Mouse (Mus musculus) forebrain, embryonic 12.5 days (tissue): ENCODE measurements at regions not wholly inside any gene's neighbourhood (a gene's known extent, or its start where the extent isn't known, plus 50 kb on each side); places are given as distances from the start of the nearest gene placed in this dataset.

Experiments
- ATAC-seq: fragments of 200-750 bp; cut with Nextera tagmentation; 2 replicates; pipeline ENCODE4 v1.8.0; 2017; ENCODE audit warnings: moderate TSS enrichment; ENCODE audit not compliant: low FRiP score
- H3K27ac ChIP-seq: fragments of 300-500 bp; sonication (generic); 2 replicates; pipeline ENCODE4 v1.5.1; 2016; ENCODE audit warnings: mild to moderate bottlenecking
- H3K27me3 ChIP-seq: fragments of 300-500 bp; sonication (generic); 2 replicates; pipeline ENCODE4 v1.6.1; 2016; ENCODE audit warnings: mild to moderate bottlenecking
- H3K36me3 ChIP-seq: fragments of 300-500 bp; sonication (generic); replicated peaks from 2 replicates; pipeline ENCODE4 v1.6.1; 2016; ENCODE audit warnings: mild to moderate bottlenecking
- H3K4me1 ChIP-seq: fragments of 300-500 bp; sonication (generic); 2 replicates; pipeline ENCODE4 v1.6.1; 2016
- H3K4me2 ChIP-seq: fragments of 300-500 bp; sonication (generic); 2 replicates; pipeline ENCODE4 v1.6.1; 2016; ENCODE audit warnings: mild to moderate bottlenecking, moderate library complexity
- H3K4me3 ChIP-seq: fragments of 300-500 bp; sonication (generic); replicated peaks from 2 replicates; pipeline ENCODE4 v1.5.1; 2016; ENCODE audit warnings: mild to moderate bottlenecking
- H3K9ac ChIP-seq: fragments of 300-500 bp; sonication (generic); 2 replicates; pipeline ENCODE4 v1.6.1; 2016; ENCODE audit warnings: mild to moderate bottlenecking
- H3K9me3 ChIP-seq: fragments of 300-500 bp; sonication (generic); 2 replicates; pipeline ENCODE4 v1.6.1; 2016
- WGBS: fragments of 180-500 bp; shearing (Covaris S2); methylation state at CpG from one replicate; pipeline ENCODE4 v1.1.7; 2016; 5-methylcytosine and 5-hydroxymethylcytosine counted together

GRCm38 (mm10) chr7:116917921-116918670, 413.9 kb downstream of the Nucb2 start:
- 90% methylated on average over 6 of the region's 6 CpGs for WGBS
- Histone ChIP-seq H3K4me2 (no peak overlapping the region), H3K36me3 (no peaks in the 10 kb centered on the region), H3K4me3 (no peak overlapping the region), H3K9me3 (no peaks in the 10 kb centered on the region), H3K4me1 (no peaks in the 10 kb centered on the region), H3K27ac (no peak overlapping the region), H3K9ac (no peak overlapping the region), H3K27me3 (no peaks in the 10 kb centered on the region)
- ATAC-seq, result no peak

- no peaks in the 10 kb centered on the region for H3K9me3 ChIP-seq
- H3K4me1 ChIP-seq, result no peaks in the 10 kb centered on the region
- H3K4me2 ChIP-seq, result no peak overlapping the region
- no peak overlapping the region for H3K4me3 ChIP-seq
- no peak for ATAC-seq
- H3K36me3 ChIP-seq, result no peaks in the 10 kb centered on the region
- WGBS, result 89% methylated on average over 2 of the region's 2 CpGs
- H3K27me3 ChIP-seq, result no peaks in the 10 kb centered on the region
- H3K27ac ChIP-seq, result no peak overlapping the region
- no peak overlapping the region for H3K9ac ChIP-seq
These were observed 434.3 kb upstream of the Xylt1 start for GRCm38 (mm10) chr7:116946448-116946847.

GRCm38 (mm10) chr7:116959196-116959895, 421.4 kb upstream of the Xylt1 start:
- H3K9ac ChIP-seq, result no peak overlapping the region
- H3K9me3 ChIP-seq, result no peaks in the 10 kb centered on the region
- no peak overlapping the region for H3K27ac ChIP-seq
- no peak overlapping the region for H3K4me3 ChIP-seq
- no peaks in the 10 kb centered on the region for H3K4me1 ChIP-seq
- no peak for ATAC-seq
- no peaks in the 10 kb centered on the region for H3K36me3 ChIP-seq
- H3K27me3 ChIP-seq, result no peaks in the 10 kb centered on the region
- 83% methylated on average over 14 of the region's 14 CpGs for WGBS
- no peak overlapping the region for H3K4me2 ChIP-seq

DNA sequence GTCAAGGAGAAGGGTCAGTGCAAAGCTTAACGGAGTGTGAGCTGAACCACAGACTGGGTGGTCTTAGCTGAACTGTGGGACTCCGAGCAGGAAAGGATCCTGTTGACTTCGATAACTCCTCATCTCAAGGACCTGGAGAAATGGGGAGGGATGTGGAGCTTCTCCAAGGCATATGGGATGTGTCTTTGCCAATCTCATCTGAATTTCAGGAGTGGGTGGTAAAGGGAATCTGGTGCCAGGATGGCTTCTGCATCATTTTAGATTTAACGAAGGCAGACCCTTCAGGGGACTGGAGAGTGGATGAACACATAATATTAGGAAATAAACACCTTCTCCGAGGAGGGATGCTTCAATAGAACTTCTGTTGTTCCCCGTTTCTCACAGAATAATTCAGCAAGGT, 416.9 kb upstream of the Xylt1 start:
- no peak overlapping the region for H3K9ac ChIP-seq
- no peaks in the 10 kb centered on the region for H3K4me1 ChIP-seq
- no peak overlapping the region for H3K4me3 ChIP-seq
- no peaks in the 10 kb centered on the region for H3K9me3 ChIP-seq
- H3K27ac ChIP-seq, result no peak overlapping the region
- no peaks in the 10 kb centered on the region for H3K27me3 ChIP-seq
- WGBS, result 70% methylated on average over 6 of the region's 6 CpGs
- H3K4me2 ChIP-seq, result no peak overlapping the region
- no peaks in the 10 kb centered on the region for H3K36me3 ChIP-seq
- ATAC-seq, result no peak

- 53% methylated on average over 2 of the region's 2 CpGs for WGBS
- H3K27me3 ChIP-seq, result no peaks in the 10 kb centered on the region
- no peak for ATAC-seq
These were observed 389.4 kb upstream of the Xylt1 start for GRCm38 (mm10) chr7:116991351-116991750.

DNA sequence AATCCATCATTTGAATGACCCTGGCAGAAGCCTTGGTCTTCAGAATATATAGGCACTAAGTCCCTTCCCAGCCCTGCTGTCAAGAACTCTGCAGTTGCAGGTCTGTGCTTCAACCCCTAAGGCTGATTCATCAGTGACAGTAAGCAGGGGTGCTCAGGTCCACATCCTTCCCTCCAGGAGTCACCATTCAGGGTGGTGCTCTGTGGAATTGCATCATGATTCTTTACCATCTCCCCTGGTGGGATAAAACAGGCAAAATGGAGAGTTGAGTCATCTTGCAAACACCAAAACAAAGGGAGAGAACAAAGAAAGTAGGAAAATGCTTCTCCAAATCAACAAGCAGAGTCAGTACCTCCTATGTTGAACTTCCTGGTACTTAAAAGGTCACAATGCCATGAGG, 388.6 kb upstream of the Xylt1 start:
- Histone ChIP-seq H3K36me3 (no peaks in the 10 kb centered on the region), H3K27me3 (no peaks in the 10 kb centered on the region), H3K9me3 (no peaks in the 10 kb centered on the region), H3K27ac (no peak overlapping the region), H3K4me3 (no peak overlapping the region), H3K4me1 (no peaks in the 10 kb centered on the region), H3K4me2 (no peak overlapping the region), H3K9ac (no peak overlapping the region)
- no peak for ATAC-seq

More at GRCm38 (mm10) chr7:116991351-116991750, 389.4 kb upstream of the Xylt1 start:
- no peak overlapping the region for H3K27ac ChIP-seq
- no peaks in the 10 kb centered on the region for H3K4me1 ChIP-seq
- H3K4me2 ChIP-seq, result no peak overlapping the region
- no peaks in the 10 kb centered on the region for H3K9me3 ChIP-seq
- H3K9ac ChIP-seq, result no peak overlapping the region
- H3K36me3 ChIP-seq, result no peaks in the 10 kb centered on the region
- H3K4me3 ChIP-seq, result no peak overlapping the region

DNA sequence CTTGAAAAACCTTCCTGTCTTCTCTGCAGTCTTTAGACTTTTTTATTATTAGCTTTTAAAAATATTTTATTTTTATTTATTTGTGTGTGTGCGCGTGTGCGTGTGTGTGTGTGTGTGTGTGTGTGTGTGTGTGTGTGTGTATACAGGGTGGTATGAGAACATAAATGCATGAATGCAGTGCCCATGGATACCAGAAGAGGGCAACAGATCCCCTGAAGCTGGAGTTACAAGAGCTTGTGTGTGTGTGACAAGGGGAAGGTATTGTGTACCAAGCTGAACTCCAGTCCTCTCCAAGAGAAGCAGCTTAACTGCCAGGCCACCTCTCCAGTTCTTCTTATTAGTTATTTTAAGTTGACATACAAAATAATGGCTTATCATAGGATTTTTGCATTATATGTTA, 385.0 kb upstream of the Xylt1 start:
- no peak for ATAC-seq
- H3K4me1 ChIP-seq, result no peaks in the 10 kb centered on the region
- H3K27ac ChIP-seq, result no peak overlapping the region
- no peak overlapping the region for H3K4me3 ChIP-seq
- no peaks in the 10 kb centered on the region for H3K9me3 ChIP-seq
- H3K27me3 ChIP-seq, result no peaks in the 10 kb centered on the region
- no peak overlapping the region for H3K9ac ChIP-seq
- no peak overlapping the region for H3K4me2 ChIP-seq
- no peaks in the 10 kb centered on the region for H3K36me3 ChIP-seq
- 84% methylated on average over 3 of the region's 3 CpGs for WGBS

DNA sequence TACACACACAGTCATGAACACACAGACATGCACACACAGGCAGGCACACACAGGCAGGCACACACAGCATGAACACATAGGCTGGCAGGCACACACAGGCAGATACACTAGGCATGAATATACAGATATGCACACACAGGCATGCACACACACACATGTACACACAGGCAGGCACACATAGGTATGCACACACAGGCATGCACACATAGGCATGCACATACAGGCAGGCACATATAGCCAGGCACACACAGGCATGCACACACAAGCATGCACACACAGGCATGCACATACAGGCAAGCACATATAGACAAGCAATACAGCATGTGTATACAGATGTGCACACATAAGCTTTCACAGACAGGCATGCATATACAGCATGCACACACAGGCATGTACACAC, 377.6 kb upstream of the Xylt1 start:
- Histone ChIP-seq H3K27me3 (no peaks in the 10 kb centered on the region), H3K4me1 (no peaks in the 10 kb centered on the region), H3K9ac (no peak overlapping the region), H3K36me3 (no peaks in the 10 kb centered on the region), H3K9me3 (no peaks in the 10 kb centered on the region), H3K27ac (no peak overlapping the region), H3K4me2 (no peak overlapping the region), H3K4me3 (no peak overlapping the region)
- ATAC-seq, result no peak

DNA sequence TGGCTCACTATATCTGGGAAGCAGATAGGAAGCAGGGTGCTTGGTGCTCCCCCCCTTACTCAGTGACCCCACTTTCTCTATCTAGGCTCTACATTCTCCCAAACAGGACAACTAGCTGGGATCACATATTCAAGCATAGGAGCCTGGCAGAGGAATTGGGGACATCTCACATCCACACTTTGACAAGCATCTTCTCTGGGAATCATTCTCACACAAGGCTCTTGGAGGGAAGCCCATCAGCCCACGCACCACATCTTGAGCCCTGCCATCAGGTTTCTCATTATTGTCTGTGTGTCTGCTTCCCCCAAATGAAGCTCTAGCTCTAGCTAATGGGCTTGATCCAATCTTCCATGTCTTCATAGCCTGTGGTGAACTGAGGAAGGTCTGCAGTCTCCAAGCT, 362.4 kb upstream of the Xylt1 start:
- Histone ChIP-seq H3K27me3 (no peaks in the 10 kb centered on the region), H3K36me3 (no peaks in the 10 kb centered on the region), H3K4me3 (no peak overlapping the region), H3K27ac (no peak overlapping the region), H3K9me3 (no peaks in the 10 kb centered on the region), H3K4me2 (no peak overlapping the region), H3K9ac (no peak overlapping the region), H3K4me1 (no peaks in the 10 kb centered on the region)
- no peak for ATAC-seq
- WGBS, result 85% methylated on average over 1 of the region's 1 CpGs

GRCm38 (mm10) chr7:117021716-117022115, 359.1 kb upstream of the Xylt1 start:
- ATAC-seq, result no peak
- Histone ChIP-seq H3K36me3 (no peaks in the 10 kb centered on the region), H3K4me2 (no peak overlapping the region), H3K9me3 (no peaks in the 10 kb centered on the region), H3K9ac (no peak overlapping the region), H3K27ac (no peak overlapping the region), H3K27me3 (no peaks in the 10 kb centered on the region), H3K4me1 (no peaks in the 10 kb centered on the region), H3K4me3 (no peak overlapping the region)
- 66% methylated on average over 4 of the region's 4 CpGs for WGBS

GRCm38 (mm10) chr7:117044926-117045325, 335.9 kb upstream of the Xylt1 start:
- H3K4me2 ChIP-seq, result no peak overlapping the region
- no peak overlapping the region for H3K9ac ChIP-seq
- H3K36me3 ChIP-seq, result no peaks in the 10 kb centered on the region
- H3K4me3 ChIP-seq, result no peak overlapping the region
- H3K4me1 ChIP-seq, result no peaks in the 10 kb centered on the region
- no peak for ATAC-seq
- no peaks in the 10 kb centered on the region for H3K9me3 ChIP-seq
- no peak overlapping the region for H3K27ac ChIP-seq
- H3K27me3 ChIP-seq, result no peaks in the 10 kb centered on the region
- 83% methylated on average over 9 of the region's 9 CpGs for WGBS

DNA sequence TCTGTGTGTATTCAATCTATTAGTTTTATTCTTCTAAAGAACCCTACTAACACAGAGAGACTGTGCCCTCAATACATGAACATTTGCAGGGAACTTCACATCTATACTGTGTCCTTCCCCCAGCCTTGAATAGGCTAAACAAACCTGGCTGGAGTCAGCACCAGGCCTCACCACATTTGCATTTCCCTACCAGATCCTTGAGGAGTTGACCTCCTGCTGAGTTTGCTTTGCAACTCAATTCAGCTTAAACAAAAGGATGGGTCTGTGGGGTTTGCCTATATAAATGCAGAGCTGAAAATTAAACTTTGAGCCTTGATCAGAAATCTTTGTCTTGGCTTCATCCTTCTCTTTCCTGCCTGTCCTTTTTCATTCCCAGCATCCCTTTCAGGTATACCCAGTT, 331.5 kb upstream of the Xylt1 start:
- H3K4me1 ChIP-seq, result no peaks in the 10 kb centered on the region
- no peaks in the 10 kb centered on the region for H3K36me3 ChIP-seq
- H3K9ac ChIP-seq, result no peak overlapping the region
- H3K27ac ChIP-seq, result no peak overlapping the region
- ATAC-seq, result no peak
- H3K4me2 ChIP-seq, result no peak overlapping the region
- no peaks in the 10 kb centered on the region for H3K27me3 ChIP-seq
- H3K4me3 ChIP-seq, result no peak overlapping the region
- no peaks in the 10 kb centered on the region for H3K9me3 ChIP-seq

DNA sequence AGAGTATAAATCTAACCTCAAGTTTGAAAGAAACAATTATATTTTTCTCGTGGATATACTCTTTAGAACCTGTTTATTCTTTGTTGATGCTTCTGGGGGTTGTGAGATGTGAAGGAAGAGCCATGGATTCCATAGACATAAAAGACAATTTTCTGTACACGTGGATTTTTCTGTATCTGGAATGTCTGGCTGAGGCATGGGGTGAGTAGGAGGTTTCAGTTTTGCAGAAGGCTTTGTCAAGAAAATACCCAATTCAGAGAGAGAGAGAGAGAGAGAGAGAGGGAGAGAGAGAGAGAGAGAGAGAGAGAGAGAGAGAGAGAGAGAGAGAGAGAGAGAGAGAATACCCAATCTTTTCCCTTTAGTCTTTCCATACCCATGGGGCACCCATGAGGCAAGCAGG, 315.0 kb upstream of the Xylt1 start:
- ATAC-seq, result no peak
- WGBS, result 64% methylated on average over 2 of the region's 2 CpGs
- no peaks in the 10 kb centered on the region for H3K36me3 ChIP-seq

More for the DNA sequence above, 315.0 kb upstream of the Xylt1 start:
- H3K4me3 ChIP-seq, result no peak overlapping the region
- no peaks in the 10 kb centered on the region for H3K4me1 ChIP-seq
- H3K9me3 ChIP-seq, result no peaks in the 10 kb centered on the region
- H3K27ac ChIP-seq, result no peak overlapping the region
- H3K4me2 ChIP-seq, result no peak overlapping the region
- H3K9ac ChIP-seq, result no peak overlapping the region
- no peaks in the 10 kb centered on the region for H3K27me3 ChIP-seq
